Mouse (Mus musculus): ENCODE measurements at regions not wholly inside any gene's neighbourhood (a gene's known extent, or its start where the extent isn't known, plus 50 kb on each side); places are given as distances from the start of the nearest gene placed in this dataset.
"Not testable (repeated sequence)": the region's sequence is repeated elsewhere in the genome, so short reads cannot be mapped to it uniquely, and the experiment has no call there.

DNA sequence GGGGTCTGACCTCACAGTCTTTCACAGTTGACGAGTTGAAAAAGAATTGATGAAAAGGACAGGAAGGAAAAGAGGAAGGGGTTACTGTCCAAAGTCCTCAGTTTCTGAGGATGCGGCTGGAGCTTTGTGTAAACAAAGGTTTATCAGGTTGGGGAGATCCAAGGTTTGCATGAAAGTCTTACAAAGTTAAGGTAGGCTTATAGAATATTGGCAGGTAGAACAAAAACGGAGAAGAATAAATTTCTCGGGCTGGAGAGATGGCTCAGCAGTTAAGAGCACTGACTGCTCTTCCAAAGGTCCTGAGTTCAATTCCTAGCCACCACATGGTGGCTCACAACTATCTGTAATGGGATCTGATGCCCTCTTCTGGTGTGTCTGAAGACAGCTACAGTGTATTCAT, 60.9 kb upstream of the Acpp start:
- DNase-seq (ENCODE audit: low spot score), result not testable (repeated sequence)

GRCm38 (mm10) chr9:104387805-104388204, 50.3 kb upstream of the Acpp start:
- no peak for DNase-seq (ENCODE audit: low spot score)
